Mouse (Mus musculus): Measurements from ENCODE around the gene Gigyf1.
A peak's percentile ranks its signal among the peaks of the same experiment; 100 is the strongest.

Gigyf1 gene

DNA sequence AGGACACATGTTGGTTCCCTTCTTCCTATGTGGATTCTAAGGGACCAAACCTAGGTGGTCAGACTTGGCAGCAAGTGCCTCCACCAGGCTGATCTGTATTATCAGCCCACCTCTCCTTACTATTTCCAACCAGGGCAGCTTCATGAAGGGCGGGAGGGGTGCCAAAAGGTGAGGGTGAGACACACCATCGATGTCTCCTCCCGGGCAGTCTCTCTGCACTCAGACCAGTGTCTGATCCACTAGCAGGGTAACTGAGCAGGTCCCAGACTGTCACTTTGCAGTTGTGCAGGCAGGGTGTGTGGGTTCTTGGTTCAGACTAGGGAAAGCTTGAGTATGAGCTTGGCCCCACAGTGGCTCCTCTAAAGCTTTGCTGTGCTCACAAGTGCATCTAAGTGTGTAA, 3.5 kb upstream of the Gigyf1 start:
- DNase-seq: no peak

DNA sequence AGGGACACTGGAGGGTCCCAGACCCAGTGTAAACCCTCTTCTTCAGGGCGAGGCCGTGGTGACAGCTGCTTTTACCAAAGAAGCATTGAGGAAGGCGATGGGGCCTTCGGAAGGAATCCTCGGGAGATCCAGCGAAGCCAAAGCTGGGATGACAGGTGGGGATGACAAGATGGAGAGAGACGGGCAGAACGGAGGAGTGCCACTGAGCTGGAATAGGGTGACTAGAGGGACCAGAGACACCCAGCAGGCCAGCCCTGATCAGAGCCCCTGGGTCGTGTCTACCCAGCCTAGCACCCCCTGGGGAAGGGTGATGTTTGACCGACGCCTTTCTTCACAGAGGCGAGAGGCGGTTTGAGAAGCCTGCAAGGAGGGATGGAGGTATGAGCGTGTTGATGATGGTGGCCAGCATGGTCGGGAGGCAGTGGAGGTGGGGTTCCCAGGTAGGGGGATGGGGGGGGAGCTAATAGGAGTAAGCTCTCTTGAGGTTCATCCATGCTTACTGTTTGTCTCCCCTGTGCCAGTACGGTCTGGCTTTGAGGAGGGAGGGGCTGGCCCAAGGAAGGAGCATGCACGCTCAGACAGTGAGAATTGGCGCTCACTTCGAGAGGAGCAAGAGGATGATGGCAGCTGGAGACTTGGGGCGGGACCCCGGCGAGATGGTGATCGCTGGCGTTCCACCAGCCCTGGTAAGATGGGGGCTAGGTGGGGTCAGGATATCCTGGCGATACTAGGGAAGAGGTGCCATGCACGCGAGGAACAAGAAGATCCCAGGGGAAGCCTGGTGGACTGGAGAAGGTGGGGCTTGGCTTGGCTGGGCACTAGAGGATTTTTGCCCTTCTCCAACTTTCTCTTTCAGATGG, 1.6 kb downstream of the Gigyf1 start:
- no peak for DNase-seq

DNA sequence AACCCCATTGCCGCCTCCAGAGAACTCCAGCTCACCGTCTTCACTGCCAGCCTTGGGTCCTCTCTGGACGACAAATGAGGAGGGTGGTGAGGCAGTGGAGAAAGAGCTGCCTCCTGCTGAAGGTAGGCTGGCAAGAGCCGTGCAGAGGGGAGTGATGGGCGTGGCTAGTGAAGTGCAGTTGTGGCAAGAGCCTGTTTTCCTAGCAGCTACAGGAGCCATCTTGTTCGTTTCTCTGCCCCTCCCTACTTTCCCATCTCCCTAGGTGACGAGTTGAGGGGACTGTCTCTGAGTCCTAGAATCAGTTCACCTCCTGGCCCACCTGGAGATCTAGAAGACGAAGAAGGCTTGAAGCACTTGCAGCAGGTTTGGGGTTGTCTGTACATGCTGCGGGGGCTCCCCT, 3.5 kb downstream of the Gigyf1 start:
- no peak for DNase-seq

DNA sequence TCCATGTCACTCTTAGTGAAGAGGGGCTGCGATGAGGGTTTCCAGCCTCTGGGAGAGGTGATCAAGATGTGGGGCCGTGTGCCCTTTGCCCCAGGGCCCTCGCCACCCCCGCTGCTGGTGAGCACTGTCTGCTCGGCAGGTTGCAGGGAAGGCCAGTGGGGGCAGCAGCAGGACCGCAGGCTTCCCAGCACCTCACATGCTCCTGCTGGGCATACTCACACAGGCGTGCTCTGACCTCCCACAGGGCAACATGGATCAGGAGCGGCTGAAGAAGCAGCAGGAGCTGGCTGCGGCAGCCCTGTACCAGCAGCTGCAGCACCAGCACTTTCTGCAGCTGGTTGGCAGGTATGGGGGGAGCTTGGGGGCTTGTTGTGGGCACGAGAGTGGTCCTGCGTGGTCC, 4.4 kb downstream of the Gigyf1 start:
- no peak for DNase-seq

GRCm38 (mm10) chr5:137523396-137524250, 5.3 kb downstream of the Gigyf1 start:
- DNase-seq: no peak

- DNase-seq: no peak
Observed at GRCm38 (mm10) chr5:137524251-137524515, 5.8 kb downstream of the Gigyf1 start.

DNA sequence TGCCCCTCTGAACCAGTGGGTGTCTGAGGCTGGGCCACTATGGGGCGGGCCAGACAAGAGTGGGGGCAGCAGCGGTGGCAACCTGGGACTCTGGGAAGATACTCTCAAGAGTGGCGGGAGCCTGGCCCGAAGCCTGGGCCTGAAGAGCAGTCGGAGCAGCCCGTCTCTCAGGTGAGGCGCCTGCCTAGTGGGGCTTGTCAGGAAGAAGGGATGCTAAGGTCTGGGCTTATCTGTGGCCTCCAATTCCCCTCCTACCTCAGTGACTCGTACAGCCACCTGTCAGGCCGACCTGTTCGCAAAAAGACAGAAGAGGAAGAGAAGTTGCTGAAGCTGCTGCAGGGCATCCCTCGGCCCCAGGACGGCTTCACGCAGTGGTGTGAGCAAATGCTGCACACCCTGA, 6.3 kb downstream of the Gigyf1 start:
- no peak for DNase-seq

DNA sequence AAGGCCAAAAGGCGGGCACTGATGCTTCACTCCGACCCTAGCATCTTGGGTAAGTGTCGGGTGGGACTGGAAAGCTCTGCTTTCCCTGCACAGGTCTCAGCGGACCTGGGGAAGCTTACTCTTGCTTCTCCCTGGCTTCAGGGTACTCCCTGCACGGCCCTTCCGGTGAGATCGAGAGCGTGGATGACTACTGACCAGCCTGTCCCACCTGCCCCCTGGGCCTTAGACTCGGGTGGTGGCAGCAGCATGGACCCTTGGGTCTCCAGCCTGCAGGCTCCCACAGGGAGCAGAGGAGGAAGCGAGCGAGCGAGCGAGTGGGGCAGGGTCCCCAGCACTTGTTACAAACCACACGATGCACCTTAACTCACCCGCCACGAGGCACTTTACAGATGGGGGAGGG, 7.2 kb downstream of the Gigyf1 start:
- DNase-seq: no peak

DNA sequence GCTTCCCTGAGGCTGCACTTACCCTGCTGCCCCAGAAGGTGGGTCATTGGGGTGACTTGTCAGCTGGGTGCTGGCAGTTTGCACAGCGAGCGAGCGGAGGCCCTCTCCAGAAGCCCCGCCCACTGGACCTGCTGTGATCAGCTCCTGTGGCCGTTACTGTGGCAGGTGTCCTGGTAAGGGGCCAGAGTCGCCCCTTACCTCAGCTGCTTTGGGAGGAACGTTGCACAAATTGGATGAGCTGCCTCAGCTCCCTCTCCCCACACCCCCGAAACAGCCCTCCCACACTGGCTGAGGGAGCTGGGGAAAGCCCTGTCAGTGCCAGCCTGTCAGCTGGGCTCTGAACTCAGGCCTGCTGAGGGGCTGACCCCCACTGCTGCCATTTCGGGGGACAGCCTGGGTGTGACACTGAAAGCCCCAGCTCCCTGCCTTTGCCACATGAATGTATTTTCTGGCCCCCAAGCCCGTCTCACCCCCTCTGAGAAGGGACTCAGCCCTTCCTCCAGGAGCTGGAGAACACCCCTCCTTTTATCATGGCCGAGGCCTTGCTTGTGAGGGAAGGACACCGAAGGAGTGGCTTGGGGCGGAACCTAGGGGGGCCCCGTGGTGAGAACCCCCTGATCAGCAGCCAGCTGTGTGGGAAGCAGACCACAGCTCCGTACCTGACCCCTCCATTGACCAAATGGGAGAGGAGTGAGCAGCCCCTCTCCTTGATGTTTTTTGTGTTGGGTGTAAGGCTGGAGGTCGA, 8.0 kb downstream of the Gigyf1 start:
- no peak for DNase-seq

DNA sequence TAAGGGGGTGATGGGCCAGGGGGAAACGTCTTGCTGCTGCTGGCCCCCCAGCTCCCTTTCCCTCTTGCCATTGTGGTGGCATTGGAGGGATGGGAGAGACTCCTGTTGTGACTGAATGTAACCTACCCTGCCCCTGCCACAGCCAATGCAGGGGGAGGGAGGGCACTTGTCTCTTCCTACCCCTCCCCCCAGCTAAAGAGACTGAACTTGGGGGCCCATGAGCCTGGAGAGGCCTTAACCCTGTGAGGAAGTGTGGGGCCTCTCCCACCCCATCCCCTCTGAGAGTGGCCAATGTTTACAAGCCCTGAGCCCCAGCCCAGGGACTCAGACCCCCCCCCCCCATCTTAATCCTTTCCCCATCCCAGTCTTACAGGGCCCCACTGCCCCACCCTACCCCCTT, 9.1 kb downstream of the Gigyf1 start:
- DNase-seq: no peak

DNA sequence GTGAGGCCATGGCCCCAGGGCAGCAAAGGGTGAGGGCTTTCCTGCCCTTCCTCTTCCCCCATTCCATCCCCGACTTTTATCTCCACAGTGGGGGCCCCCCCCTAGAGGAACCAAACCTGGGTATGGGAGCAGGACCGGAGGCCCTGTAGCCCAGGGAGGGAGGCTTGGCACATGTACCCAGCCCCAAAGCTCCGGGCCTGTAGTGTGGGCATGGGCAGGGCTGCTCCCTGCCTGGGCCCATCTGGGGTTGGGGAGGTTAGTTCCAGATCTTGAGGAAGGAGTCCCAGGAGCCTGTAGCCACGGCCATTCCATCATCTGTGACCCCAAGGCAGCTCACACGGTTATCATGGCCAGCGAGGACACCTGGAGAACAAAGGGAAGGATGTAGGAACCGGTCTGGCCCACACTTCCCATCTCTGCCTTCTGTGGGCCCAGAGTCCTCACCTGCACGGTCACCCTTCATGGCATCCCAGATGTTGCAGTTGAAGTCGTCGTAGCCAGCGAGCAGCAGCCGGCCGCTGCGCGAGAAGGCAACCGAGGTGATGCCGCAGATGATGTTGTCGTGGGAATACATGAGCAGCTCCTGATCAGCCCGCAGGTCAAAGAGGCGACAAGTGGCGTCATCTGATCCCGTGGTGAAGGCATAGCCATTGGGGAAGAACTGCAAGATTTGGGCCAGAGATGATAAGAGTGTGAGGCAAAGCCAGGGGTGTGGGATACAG, 10.1 kb downstream of the Gigyf1 start:
- no peak for DNase-seq

- no peak for DNase-seq
Observed at GRCm38 (mm10) chr5:137529221-137529995, 11.1 kb downstream of the Gigyf1 start.

GRCm38 (mm10) chr5:137530075-137530474, 11.7 kb downstream of the Gigyf1 start:
- no peak for DNase-seq

DNA sequence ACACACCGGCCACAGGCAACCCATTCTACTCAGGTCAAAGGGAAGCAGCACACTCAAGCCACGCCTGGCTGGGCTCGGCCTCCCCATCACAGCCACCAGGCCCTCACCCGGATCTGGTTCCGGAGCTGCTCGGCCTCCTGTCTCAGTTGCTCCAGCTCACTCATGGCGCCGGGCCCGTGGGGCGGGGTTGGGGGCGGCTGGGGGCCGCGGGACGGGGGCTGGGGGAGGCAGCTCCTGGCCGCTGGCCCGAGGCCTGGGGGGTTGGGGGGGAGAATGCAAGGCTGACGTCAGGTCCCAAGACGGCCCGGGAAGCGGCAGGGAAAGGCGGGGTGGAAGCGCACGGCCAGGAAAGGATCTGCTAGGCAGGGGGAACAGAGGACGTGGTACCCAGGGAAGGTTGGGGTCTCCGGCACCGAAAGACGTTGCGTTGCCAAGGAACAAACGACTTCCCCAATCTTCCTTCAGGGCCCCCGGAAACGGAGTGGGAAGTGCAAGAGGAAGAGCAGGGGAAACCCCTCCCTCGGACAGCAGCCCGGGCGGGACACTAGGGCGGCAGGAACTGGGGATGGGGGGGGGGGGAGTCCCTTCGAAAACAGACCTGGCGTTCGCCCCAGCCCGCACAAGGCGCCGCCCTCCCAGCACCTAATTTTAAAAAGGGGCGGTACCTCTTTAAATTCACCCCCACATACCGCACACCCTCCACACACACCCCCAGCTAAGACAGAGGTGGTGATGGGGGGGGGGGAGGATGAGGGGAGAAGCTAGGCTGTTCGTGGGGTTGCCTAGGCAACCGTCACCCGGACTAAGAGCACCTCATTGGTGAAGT, 12.5 kb downstream of the Gigyf1 start:
- peak; percentile 36 for DNase-seq

DNA sequence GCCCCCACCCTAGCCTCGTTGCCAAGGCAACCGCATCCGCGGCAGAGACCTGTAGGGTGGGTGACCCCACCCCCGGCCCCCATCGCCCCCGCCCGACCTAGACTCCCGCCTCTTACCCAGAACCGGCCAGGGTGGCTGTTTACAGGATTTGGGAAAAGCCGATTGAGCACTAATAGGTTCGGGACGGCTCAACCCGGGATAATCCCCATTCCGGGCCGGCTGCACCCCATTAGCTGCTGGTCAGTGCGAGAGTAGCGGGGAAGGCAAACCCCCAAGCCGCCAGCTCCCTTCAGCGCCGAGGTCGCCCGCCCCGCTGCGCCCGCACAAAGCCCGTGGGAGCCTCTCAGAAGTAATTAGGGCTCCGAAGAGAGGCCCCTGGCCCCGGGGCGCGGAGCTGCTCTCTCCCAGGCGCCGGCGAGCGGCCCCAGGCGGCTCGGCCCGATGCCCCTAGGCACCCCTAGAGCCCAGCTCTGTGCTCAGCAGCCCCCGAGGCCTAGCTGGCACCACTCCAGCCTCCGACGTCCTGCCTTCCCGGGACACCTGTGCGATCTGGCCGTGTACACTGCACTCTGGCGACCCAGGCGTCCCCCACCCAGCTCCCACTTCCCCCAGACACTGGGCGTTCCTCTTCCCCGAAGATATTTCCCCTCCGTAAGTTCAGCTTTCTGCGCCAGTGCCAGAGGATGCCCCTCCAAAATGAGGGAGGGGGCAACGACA, 13.2 kb downstream of the Gigyf1 start:
- DNase-seq: peak; percentile 67

- peak; percentile 42 for DNase-seq
Observed at GRCm38 (mm10) chr5:137532131-137532807, 13.9 kb downstream of the Gigyf1 start.

GRCm38 (mm10) chr5:137532808-137533116, 14.4 kb downstream of the Gigyf1 start:
- no peak for DNase-seq

DNA sequence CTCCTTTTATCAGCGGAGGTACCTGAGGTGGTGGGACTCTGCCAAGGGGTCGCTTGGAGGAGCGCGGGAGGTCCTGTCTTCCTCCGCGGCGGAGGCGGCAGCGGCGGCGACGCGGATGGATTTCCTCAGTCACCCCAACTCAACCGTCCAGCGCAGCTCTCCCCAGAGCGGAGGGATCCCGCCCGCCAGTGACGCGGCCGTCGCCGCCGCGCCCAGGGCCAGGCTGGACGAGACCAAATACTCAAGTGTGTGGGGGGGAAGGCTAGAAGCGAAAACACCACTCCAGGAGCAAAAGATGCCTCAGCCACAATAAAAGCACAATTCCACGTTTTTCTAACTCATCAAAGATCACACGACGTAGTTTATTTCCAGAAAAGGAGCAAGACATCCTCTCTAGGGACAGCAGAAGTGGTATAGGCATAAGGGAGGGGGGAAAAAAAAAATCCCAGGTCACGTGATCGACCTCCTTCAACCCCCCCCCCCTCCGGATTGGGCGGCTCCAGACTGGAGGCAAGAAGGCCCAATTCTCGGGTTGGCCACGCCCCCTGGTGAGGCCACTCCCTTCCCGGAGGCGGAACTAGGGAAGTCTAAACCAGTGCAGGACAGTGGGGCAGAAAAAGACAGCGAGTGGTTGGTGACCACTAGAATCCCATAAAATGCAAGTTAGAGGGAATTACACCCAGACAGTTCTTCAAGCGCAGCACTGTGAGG, 14.9 kb downstream of the Gigyf1 start, which contains the start of the genes Epo and Gnb2:
Gene Epo, minus strand, starts transcription at position 126 of the 711 bp plus-strand sequence.
Gene Gnb2, minus strand, starts transcription at position 394 of the 711 bp plus-strand sequence.
- peak; percentile 98 for DNase-seq

- DNase-seq: no peak
Observed at GRCm38 (mm10) chr5:137534762-137535161, 16.4 kb downstream of the Gigyf1 start.

All from thymus, postnatal 25 days (tissue).